Mouse (Mus musculus): Measurements from ENCODE around the gene Nfic. TPM values are rescaled to one million over a fixed set of nuclear protein-coding genes. Genes with fewer than 3 reads are reported as not detected.

Gene Nfic
- polyA plus RNA-seq, 1 experiment = 6.1 TPM

DNA sequence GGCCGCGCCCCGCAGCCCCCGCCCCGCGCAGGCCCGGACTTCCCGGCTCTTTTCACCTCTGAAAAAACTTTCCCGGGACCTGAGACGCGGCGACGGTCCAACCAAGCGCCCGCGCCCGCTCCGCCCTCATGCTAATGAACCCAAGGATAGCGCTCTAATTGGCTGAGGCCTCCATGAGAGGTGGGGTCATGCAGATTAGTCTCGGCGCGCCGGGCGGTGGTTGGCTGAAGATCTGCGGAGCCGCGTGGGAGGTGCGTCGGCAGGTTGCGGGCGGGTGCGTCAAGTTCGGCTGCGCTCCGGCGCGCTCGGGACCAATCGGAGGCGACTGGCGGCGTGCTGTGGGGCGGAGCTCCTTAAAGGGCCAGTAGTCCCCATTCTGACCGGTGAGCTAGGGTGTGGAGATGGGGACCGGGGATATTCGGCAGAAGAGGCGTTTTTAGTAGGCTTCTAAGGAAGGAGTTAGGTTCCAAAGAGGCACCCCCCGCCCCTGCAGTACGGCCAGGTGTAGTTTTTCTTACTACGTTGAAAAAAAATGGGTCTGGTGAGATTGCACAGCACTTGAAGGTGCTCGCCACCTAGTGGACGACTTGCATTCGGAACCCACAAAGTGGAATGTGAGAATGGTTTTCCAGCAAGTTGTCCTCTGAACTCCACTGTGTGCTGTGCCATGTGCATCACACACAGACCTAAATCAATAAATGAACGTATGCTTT is 104.9 kb downstream of the Nfic start, which contains the start of gene Hmg20b:
Hmg20b (minus strand) TSS at position 130 of the 713 bp plus-strand sequence.
- Histone ChIP-seq H3K4me3 (ENCODE audit: low read depth, low read length) (peak within 1 kb of the TSS; percentile 98), H3K27me3 (ENCODE audit: control insufficient read depth, insufficient read depth, low read length, poor library complexity, severe bottlenecking) (no peaks in the 10 kb centered on the region), H3K4me1 (ENCODE audit: control insufficient read depth, insufficient read depth, low read length) (peaks cover 4% of the 10 kb centered on the region), H3K36me3 (ENCODE audit: control insufficient read depth, insufficient read depth, low read length, poor library complexity, severe bottlenecking) (0 out of 2 replicates have a peak, but pooled peaks cover 3% of the 10 kb centered on the region), H3K27ac (ENCODE audit: insufficient read depth, low read length) (peak within 1 kb of the TSS; percentile 88), H3K9ac (ENCODE audit: low read depth, poor library complexity, severe bottlenecking) (peak within 1 kb of the TSS; percentile 88), H3K9me3 (replicated peaks; ENCODE audit: control insufficient read depth, insufficient read depth, low read length, poor library complexity, severe bottlenecking) (no peaks in the 10 kb centered on the region)
- TF ChIP-seq CTCF (IDR thresholded peaks at IDR 0.05; ENCODE audit: low read depth, low read length) = peak; percentile 76
- TF ChIP-seq EP300 (IDR thresholded peaks at IDR 0.05; ENCODE audit: insufficient read depth, low read depth, low read length) = 0 out of 2 replicates have a peak, but pooled peaks have one; percentile 4
- TF ChIP-seq POLR2A (IDR thresholded peaks at IDR 0.05; ENCODE audit: insufficient read depth, low read length) = no peak

DNA sequence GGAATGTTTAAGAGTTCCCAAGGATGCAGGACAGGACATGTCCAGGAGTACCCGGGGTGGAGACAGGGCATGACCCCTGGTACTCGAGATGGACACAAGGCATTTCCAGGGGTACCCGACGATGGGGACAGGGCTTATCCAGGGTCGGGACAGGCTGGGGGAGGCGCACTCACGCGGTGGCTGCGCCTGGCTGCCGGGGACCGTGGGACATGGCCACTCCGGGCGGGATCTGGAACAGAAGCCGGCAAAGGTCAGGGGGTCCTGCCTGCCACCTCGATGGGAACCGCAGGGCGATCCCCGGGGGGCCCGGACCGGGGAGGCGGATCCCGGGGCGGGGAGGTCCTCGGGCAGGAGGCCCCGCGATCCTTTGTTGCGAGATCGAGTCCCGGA is 105.5 kb downstream of the Nfic start:
- Histone ChIP-seq H3K27ac (ENCODE audit: insufficient read depth, low read length) (peak overlapping the region; percentile 15), H3K9me3 (replicated peaks; ENCODE audit: control insufficient read depth, insufficient read depth, low read length, poor library complexity, severe bottlenecking) (no peaks in the 10 kb centered on the region), H3K4me3 (ENCODE audit: low read depth, low read length) (peak overlapping the region; percentile 74), H3K9ac (ENCODE audit: low read depth, poor library complexity, severe bottlenecking) (peak overlapping the region; percentile 88), H3K36me3 (ENCODE audit: control insufficient read depth, insufficient read depth, low read length, poor library complexity, severe bottlenecking) (0 out of 2 replicates have a peak, but pooled peaks cover 3% of the 10 kb centered on the region), H3K4me1 (ENCODE audit: control insufficient read depth, insufficient read depth, low read length) (peaks cover 2% of the 10 kb centered on the region), H3K27me3 (ENCODE audit: control insufficient read depth, insufficient read depth, low read length, poor library complexity, severe bottlenecking) (no peaks in the 10 kb centered on the region)
- TF ChIP-seq CTCF (IDR thresholded peaks at IDR 0.05; ENCODE audit: low read depth, low read length) = no peak
- no peak for TF ChIP-seq EP300 (IDR thresholded peaks at IDR 0.05; ENCODE audit: insufficient read depth, low read depth, low read length)
- no peak for TF ChIP-seq POLR2A (IDR thresholded peaks at IDR 0.05; ENCODE audit: insufficient read depth, low read length)

DNA sequence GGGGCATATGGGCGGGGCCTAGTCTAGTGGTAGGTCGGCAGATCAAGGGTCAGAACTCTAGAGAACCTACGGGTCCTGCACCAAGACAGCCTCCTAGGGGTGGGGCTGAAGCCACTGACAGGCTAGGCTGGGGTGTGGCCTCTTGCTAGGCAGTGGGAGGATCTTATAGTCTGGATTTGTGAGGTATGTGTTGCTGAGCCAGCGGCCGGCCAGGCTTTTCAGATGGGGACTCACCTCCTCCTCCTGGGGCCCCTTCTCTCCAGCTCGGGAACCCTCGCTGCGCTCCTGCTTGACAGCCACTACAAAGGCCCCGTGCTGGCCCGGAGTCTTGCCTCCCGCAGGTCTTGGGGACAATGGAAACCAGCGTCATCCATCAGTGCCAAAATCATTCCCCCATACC is 106.3 kb downstream of the Nfic start:
- Histone ChIP-seq H3K4me1 (ENCODE audit: control insufficient read depth, insufficient read depth, low read length) (peaks cover 2% of the 10 kb centered on the region), H3K9ac (ENCODE audit: low read depth, poor library complexity, severe bottlenecking) (peak overlapping the region; percentile 88)

DNA sequence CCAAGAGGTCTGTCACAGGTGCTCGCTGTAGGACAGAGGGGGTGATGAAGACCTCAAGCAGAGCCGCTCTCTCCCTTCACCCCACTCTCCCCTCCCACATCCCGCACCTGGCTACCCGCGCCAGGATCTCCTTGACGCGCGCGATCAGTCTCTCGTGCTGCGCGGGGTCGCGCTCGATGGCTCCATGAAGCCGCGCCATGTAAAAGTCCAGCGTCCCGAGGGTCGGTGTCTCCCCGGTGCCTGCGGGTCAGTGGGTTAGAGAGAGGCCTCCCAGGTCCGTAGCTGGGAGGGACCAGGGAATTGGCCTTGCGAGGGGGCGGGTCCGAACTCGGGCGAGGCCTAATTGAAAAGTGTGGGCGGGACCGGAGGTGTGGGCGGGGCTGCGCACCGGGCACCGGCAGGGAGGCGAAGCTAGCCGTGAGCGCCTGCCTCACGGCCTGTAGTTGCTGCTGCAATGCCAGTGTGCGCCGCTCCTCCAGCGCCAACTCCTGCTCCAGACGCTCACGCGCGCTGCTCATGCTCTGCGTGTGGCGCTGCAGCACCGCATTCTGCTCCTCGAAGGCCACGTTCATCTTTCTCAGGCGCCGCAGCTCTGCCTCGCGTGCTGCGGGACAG is 108.9 kb downstream of the Nfic start:
- TF ChIP-seq EP300 (IDR thresholded peaks at IDR 0.05; ENCODE audit: insufficient read depth, low read depth, low read length) (no peak), POLR2A (IDR thresholded peaks at IDR 0.05; ENCODE audit: insufficient read depth, low read length) (peak; percentile 72), CTCF (IDR thresholded peaks at IDR 0.05; ENCODE audit: low read depth, low read length) (no peak)
- H3K27me3 ChIP-seq (ENCODE audit: control insufficient read depth, insufficient read depth, low read length, poor library complexity, severe bottlenecking) = peaks cover 7% of the 10 kb centered on the region
- H3K36me3 ChIP-seq (ENCODE audit: control insufficient read depth, insufficient read depth, low read length, poor library complexity, severe bottlenecking) = 0 out of 2 replicates have a peak, but pooled peaks cover 3% of the 10 kb centered on the region
- H3K4me3 ChIP-seq (ENCODE audit: low read depth, low read length) = peak overlapping the region; percentile 46
- peak overlapping the region; percentile 1; the same call in 1 of the 2 replicates for H3K9ac ChIP-seq (ENCODE audit: low read depth, poor library complexity, severe bottlenecking)
- H3K27ac ChIP-seq (ENCODE audit: insufficient read depth, low read length) = no peak overlapping the region
- H3K4me1 ChIP-seq (ENCODE audit: control insufficient read depth, insufficient read depth, low read length) = peaks cover 2% of the 10 kb centered on the region
- no peaks in the 10 kb centered on the region for H3K9me3 ChIP-seq (replicated peaks; ENCODE audit: control insufficient read depth, insufficient read depth, low read length, poor library complexity, severe bottlenecking)

More for the DNA sequence above, 106.3 kb downstream of the Nfic start:
- Histone ChIP-seq H3K27me3 (ENCODE audit: control insufficient read depth, insufficient read depth, low read length, poor library complexity, severe bottlenecking) (no peaks in the 10 kb centered on the region), H3K9me3 (replicated peaks; ENCODE audit: control insufficient read depth, insufficient read depth, low read length, poor library complexity, severe bottlenecking) (no peaks in the 10 kb centered on the region), H3K36me3 (ENCODE audit: control insufficient read depth, insufficient read depth, low read length, poor library complexity, severe bottlenecking) (0 out of 2 replicates have a peak, but pooled peaks cover 3% of the 10 kb centered on the region), H3K4me3 (ENCODE audit: low read depth, low read length) (peak overlapping the region; percentile 74), H3K27ac (ENCODE audit: insufficient read depth, low read length) (no peak overlapping the region)
- TF ChIP-seq POLR2A (IDR thresholded peaks at IDR 0.05; ENCODE audit: insufficient read depth, low read length) = no peak
- TF ChIP-seq EP300 (IDR thresholded peaks at IDR 0.05; ENCODE audit: insufficient read depth, low read depth, low read length) = no peak; the same call in 1 of the 2 replicates
- TF ChIP-seq CTCF (IDR thresholded peaks at IDR 0.05; ENCODE audit: low read depth, low read length) = no peak

Other genes starting within 250 kb of the Nfic start
- gene Atcay, start 224.8 kb downstream of the Nfic start, polyA plus RNA-seq (2011; ENCODE audit: insufficient read depth, insufficient read length, low read depth, missing spikeins) = 0.88 and 0.91 TPM in 2 replicates
- gene Zfr2, start 222.5 kb downstream of the Nfic start, polyA plus RNA-seq (2011; ENCODE audit: insufficient read depth, insufficient read length, low read depth, missing spikeins) = 11.2 and 11.6 TPM in 2 replicates
- gene Matk, start 202.7 kb downstream of the Nfic start, polyA plus RNA-seq (2011; ENCODE audit: insufficient read depth, insufficient read length, low read depth, missing spikeins) = 1.1 and 1.2 TPM in 2 replicates
- gene Mrpl54, start 188.7 kb downstream of the Nfic start, polyA plus RNA-seq (2011; ENCODE audit: insufficient read depth, insufficient read length, low read depth, missing spikeins) = 52.2 and 63.7 TPM in 2 replicates
- gene Apba3, start 188.7 kb downstream of the Nfic start, polyA plus RNA-seq (2011; ENCODE audit: insufficient read depth, insufficient read length, low read depth, missing spikeins) = 25.8 and 26.4 TPM in 2 replicates
- 41.5 and 42.7 TPM in 2 replicates for gene Tjp3, start 164.1 kb downstream of the Nfic start, polyA plus RNA-seq (2011; ENCODE audit: insufficient read depth, insufficient read length, low read depth, missing spikeins)
- gene Pip5k1c, start 162.7 kb downstream of the Nfic start, polyA plus RNA-seq (2011; ENCODE audit: insufficient read depth, insufficient read length, low read depth, missing spikeins) = 28.3 and 31.5 TPM in 2 replicates
- 17.5 and 18.2 TPM in 2 replicates for gene Cactin, start 134.5 kb downstream of the Nfic start, polyA plus RNA-seq (2011; ENCODE audit: insufficient read depth, insufficient read length, low read depth, missing spikeins)
- 0.57 and 1.5 TPM in 2 replicates for gene Tbxa2r, start 126.9 kb downstream of the Nfic start, polyA plus RNA-seq (2011; ENCODE audit: insufficient read depth, insufficient read length, low read depth, missing spikeins)
- gene Gipc3, start 112.4 kb downstream of the Nfic start, polyA plus RNA-seq (2011; ENCODE audit: insufficient read depth, insufficient read length, low read depth, missing spikeins) = 1.0 and 1.2 TPM in 2 replicates
- gene Hmg20b, start 105.2 kb downstream of the Nfic start, polyA plus RNA-seq (2011; ENCODE audit: insufficient read depth, insufficient read length, low read depth, missing spikeins) = 51.8 and 57.3 TPM in 2 replicates
- 13.7 and 15.3 TPM in 2 replicates for gene Mfsd12, start 98.1 kb downstream of the Nfic start, polyA plus RNA-seq (2011; ENCODE audit: insufficient read depth, insufficient read length, low read depth, missing spikeins)
- gene 4930404N11Rik, start 89.8 kb downstream of the Nfic start, polyA plus RNA-seq (2011; ENCODE audit: insufficient read depth, insufficient read length, low read depth, missing spikeins) = not detected in 2 replicates
- gene Fzr1, start 77.1 kb downstream of the Nfic start, polyA plus RNA-seq (2011; ENCODE audit: insufficient read depth, insufficient read length, low read depth, missing spikeins) = 47.8 and 51.4 TPM in 2 replicates
- gene Dohh, start 71.2 kb downstream of the Nfic start, polyA plus RNA-seq (2011; ENCODE audit: insufficient read depth, insufficient read length, low read depth, missing spikeins) = 52.9 and 70.3 TPM in 2 replicates
- 1.5 TPM in 1 of 2 replicates, not detected in the other for gene Gm48551, start 71.2 kb downstream of the Nfic start, polyA plus RNA-seq (2011; ENCODE audit: insufficient read depth, insufficient read length, low read depth, missing spikeins)
- gene Gm48552, start 66.6 kb downstream of the Nfic start, polyA plus RNA-seq (2011; ENCODE audit: insufficient read depth, insufficient read length, low read depth, missing spikeins) = 1.1 TPM in 1 of 2 replicates, not detected in the other
- 4.8 and 5.3 TPM in 2 replicates for gene Smim24, start 62.6 kb downstream of the Nfic start, polyA plus RNA-seq (2011; ENCODE audit: insufficient read depth, insufficient read length, low read depth, missing spikeins)
- gene Celf5, start 27.1 kb upstream of the Nfic start, polyA plus RNA-seq (2011; ENCODE audit: insufficient read depth, insufficient read length, low read depth, missing spikeins) = 27.5 and 30.5 TPM in 2 replicates
- 37.2 and 41.6 TPM in 2 replicates for gene Ncln, start 40.8 kb upstream of the Nfic start, polyA plus RNA-seq (2011; ENCODE audit: insufficient read depth, insufficient read length, low read depth, missing spikeins)
- 0.49 and 0.93 TPM in 2 replicates for gene S1pr4, start 44.5 kb upstream of the Nfic start, polyA plus RNA-seq (2011; ENCODE audit: insufficient read depth, insufficient read length, low read depth, missing spikeins)
- 11.2 and 11.6 TPM in 2 replicates for gene Gna15, start 68.6 kb upstream of the Nfic start, polyA plus RNA-seq (2011; ENCODE audit: insufficient read depth, insufficient read length, low read depth, missing spikeins)
- 32.0 and 35.3 TPM in 2 replicates for gene Gna11, start 89.6 kb upstream of the Nfic start, polyA plus RNA-seq (2011; ENCODE audit: insufficient read depth, insufficient read length, low read depth, missing spikeins)
- gene Aes, start 103.9 kb upstream of the Nfic start, polyA plus RNA-seq (2011; ENCODE audit: insufficient read depth, insufficient read length, low read depth, missing spikeins) = 148 and 152 TPM in 2 replicates
- gene Tle2, start 118.9 kb upstream of the Nfic start, polyA plus RNA-seq (2011; ENCODE audit: insufficient read depth, insufficient read length, low read depth, missing spikeins) = 3.1 and 3.8 TPM in 2 replicates
- 15.0 and 18.5 TPM in 2 replicates for gene Tle6, start 145.4 kb upstream of the Nfic start, polyA plus RNA-seq (2011; ENCODE audit: insufficient read depth, insufficient read length, low read depth, missing spikeins)
- 3.2 and 3.9 TPM in 2 replicates for gene BC025920, start 150.6 kb upstream of the Nfic start, polyA plus RNA-seq (2011; ENCODE audit: insufficient read depth, insufficient read length, low read depth, missing spikeins)
- 15.0 and 16.6 TPM in 2 replicates for gene Sirt6, start 172.2 kb upstream of the Nfic start, polyA plus RNA-seq (2011; ENCODE audit: insufficient read depth, insufficient read length, low read depth, missing spikeins)
- 14.2 and 16.1 TPM in 2 replicates for gene Ankrd24, start 172.9 kb upstream of the Nfic start, polyA plus RNA-seq (2011; ENCODE audit: insufficient read depth, insufficient read length, low read depth, missing spikeins)
- gene Gm10778, start 193.4 kb upstream of the Nfic start, polyA plus RNA-seq (2011; ENCODE audit: insufficient read depth, insufficient read length, low read depth, missing spikeins) = 5.6 and 7.4 TPM in 2 replicates
- 14.0 and 17.8 TPM in 2 replicates for gene Zfp433, start 249.2 kb upstream of the Nfic start, polyA plus RNA-seq (2011; ENCODE audit: insufficient read depth, insufficient read length, low read depth, missing spikeins)

All from ES-Bruce4 (cell line).